Mouse (Mus musculus) liver, embryonic 14.5 days (tissue): ENCODE data around the gene Aaas.

ENCODE experiments used
- CTCF ChIP-seq: IDR thresholded peaks from 2 replicates; pipeline ENCODE4 v1.5.1; 2016; ENCODE audit warnings: antibody characterized with exemption, low read depth, control low read depth
- EP300 ChIP-seq: IDR thresholded peaks from 2 replicates; pipeline ENCODE4 v1.6.1; 2016; ENCODE audit warnings: antibody characterized with exemption, low read depth

DNA sequence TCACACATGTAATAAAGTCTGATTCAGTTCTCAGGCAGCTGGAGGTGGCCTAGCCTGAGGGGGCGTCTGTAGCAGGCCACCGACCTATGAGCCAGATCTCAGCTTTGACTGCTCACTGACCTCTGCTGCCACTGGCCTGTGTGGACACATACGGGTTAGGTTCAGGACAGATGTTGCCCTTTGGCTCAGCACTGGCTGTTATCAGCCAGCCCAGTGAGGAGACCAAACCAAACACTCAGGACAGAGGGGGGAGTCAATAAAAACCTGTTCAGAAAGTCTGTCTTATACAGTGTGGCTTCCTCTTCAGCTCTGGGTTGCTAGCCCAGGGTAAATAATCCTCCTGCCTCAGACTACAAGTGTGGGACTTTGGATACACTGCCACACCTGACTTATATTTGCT lies 44.5 kb upstream of the Aaas start:
- no peak for TF ChIP-seq CTCF
- peak; percentile 20; the same call in 1 of the 2 replicates for TF ChIP-seq EP300
